Mouse (Mus musculus): Measurements from ENCODE around the gene Rag2. TPM values are rescaled to one million over a fixed set of nuclear protein-coding genes. Genes with fewer than 3 reads are reported as not detected.
A peak's percentile ranks its signal among the peaks of the same experiment; 100 is the strongest.

Gene Rag2
- polyA plus RNA-seq, 1 experiment from 2014 or later, result not detected

DNA sequence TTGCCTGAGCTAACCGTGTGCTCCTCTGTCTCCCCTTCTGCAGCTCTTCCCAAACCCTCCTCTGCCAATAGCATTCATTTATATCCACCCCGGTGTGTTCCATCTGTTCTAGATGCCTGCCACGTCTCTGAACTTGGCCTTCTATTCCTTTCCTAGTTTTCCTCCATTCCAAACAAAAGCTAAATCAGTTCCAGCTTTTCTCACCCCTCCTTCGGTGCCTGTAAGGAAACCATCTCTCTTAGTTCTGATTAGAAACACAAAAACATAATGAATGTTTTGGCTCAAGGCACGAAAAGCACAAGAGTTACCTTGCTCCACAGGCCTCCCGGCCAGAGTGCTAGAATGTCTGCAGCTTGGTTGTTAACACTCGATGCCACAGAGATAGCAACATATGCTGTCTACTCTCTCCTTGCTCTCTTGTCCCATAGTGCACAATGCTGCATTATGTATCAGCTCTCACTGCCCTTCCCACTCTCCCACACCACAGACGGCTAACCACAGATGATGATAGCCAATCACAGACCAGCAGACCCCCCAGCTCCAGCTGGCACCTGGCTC is 24.7 kb downstream of the Rag2 start, which contains the start of the genes Rag1 and B230118H07Rik:
Rag1 (minus strand) TSS at position 388 of the 558 bp plus-strand sequence.
B230118H07Rik (minus strand) TSS at position 419 of the 558 bp plus-strand sequence.
- ATAC-seq (ENCODE audit: low FRiP score, low TSS enrichment), result no peak
- no peaks in the 10 kb centered on the region for H3K27me3 ChIP-seq (ENCODE audit: insufficient read depth, low read length)
- H3K9me3 ChIP-seq (ENCODE audit: low read length), result no peaks in the 10 kb centered on the region
- 42% methylated on average over 8 of the region's 8 CpGs for WGBS
- H3K4me1 ChIP-seq (ENCODE audit: insufficient read depth, low read length), result peaks cover 4% of the 10 kb centered on the region
- H3K9ac ChIP-seq (replicated peaks; ENCODE audit: low read length), result no peak within 1 kb of the TSS
- no peak within 1 kb of the TSS for H3K4me3 ChIP-seq (ENCODE audit: low read length)
- H3K4me2 ChIP-seq (replicated peaks; ENCODE audit: low read depth, low read length), result no peak within 1 kb of the TSS
- H3K36me3 ChIP-seq (ENCODE audit: insufficient read depth, low read length), result no peaks in the 10 kb centered on the region
- no peak within 1 kb of the TSS for H3K27ac ChIP-seq (ENCODE audit: low read length)

- H3K4me2 ChIP-seq (replicated peaks; ENCODE audit: low read depth, low read length), result no peak overlapping the region
- 67% methylated on average over 1 of the region's 1 CpGs for whole genome bisulfite sequencing
- H3K27me3 ChIP-seq (ENCODE audit: insufficient read depth, low read length), result no peaks in the 10 kb centered on the region; the same call in 1 of the 2 replicates
- peaks cover 4% of the 10 kb centered on the region for H3K4me1 ChIP-seq (ENCODE audit: insufficient read depth, low read length)
- H3K36me3 ChIP-seq (ENCODE audit: insufficient read depth, low read length), result no peaks in the 10 kb centered on the region
- no peak overlapping the region for H3K4me3 ChIP-seq (ENCODE audit: low read length)
- ATAC-seq (ENCODE audit: low FRiP score, low TSS enrichment), result no peak
- no peak overlapping the region for H3K27ac ChIP-seq (ENCODE audit: low read length)
- no peaks in the 10 kb centered on the region for H3K9me3 ChIP-seq (ENCODE audit: low read length)
- no peak overlapping the region for H3K9ac ChIP-seq (replicated peaks; ENCODE audit: low read length)
These were observed 25.9 kb downstream of the Rag2 start for GRCm38 (mm10) chr2:101650446-101650845.

DNA sequence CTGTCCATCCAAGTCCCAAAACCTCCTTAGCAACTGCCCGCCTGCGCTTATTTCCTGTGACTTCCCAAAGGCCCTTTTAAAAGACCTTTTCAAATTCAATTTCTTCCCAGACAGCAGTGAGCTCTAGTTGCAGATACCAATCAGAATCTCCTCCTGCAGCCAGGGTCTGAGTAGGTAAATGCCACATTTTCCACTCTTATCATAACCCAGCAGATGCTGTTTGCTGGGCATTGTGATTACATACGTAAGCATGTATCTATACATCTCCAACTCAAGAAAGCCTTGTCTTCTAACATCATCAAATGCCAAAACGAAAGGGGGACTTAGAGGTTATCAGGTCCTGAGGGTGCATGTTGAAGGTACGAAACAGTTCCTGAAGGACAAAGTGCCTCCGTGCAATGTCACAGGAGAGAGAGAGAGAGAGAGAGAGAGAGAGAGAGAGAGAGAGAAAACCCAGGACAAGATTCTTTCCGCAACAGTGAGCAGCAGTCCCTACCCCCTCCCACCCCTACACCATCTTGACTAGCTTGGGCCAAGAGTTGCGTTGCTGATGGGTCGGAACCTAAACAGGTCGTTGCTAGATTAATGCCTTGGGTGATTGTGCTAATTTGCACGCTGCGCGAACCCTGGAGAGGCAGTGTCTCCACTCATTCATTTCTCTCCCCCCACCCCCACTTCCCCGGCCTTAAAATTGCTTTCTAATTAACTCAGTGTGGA is 27.8 kb downstream of the Rag2 start:
- Histone ChIP-seq H3K36me3 (ENCODE audit: insufficient read depth, low read length) (no peaks in the 10 kb centered on the region), H3K4me3 (ENCODE audit: low read length) (peak overlapping the region; percentile 32), H3K9me3 (ENCODE audit: low read length) (no peaks in the 10 kb centered on the region), H3K4me1 (ENCODE audit: insufficient read depth, low read length) (peaks cover 4% of the 10 kb centered on the region), H3K4me2 (replicated peaks; ENCODE audit: low read depth, low read length) (peak overlapping the region; percentile 62), H3K9ac (replicated peaks; ENCODE audit: low read length) (0 out of 2 replicates have a peak overlapping the region, but pooled peaks have one; percentile 32), H3K27me3 (ENCODE audit: insufficient read depth, low read length) (no peaks in the 10 kb centered on the region; the same call in 1 of the 2 replicates), H3K27ac (ENCODE audit: low read length) (no peak overlapping the region)
- 35% methylated on average over 14 of the region's 14 CpGs for WGBS
- ATAC-seq (ENCODE audit: low FRiP score, low TSS enrichment), result peak; percentile 58

DNA sequence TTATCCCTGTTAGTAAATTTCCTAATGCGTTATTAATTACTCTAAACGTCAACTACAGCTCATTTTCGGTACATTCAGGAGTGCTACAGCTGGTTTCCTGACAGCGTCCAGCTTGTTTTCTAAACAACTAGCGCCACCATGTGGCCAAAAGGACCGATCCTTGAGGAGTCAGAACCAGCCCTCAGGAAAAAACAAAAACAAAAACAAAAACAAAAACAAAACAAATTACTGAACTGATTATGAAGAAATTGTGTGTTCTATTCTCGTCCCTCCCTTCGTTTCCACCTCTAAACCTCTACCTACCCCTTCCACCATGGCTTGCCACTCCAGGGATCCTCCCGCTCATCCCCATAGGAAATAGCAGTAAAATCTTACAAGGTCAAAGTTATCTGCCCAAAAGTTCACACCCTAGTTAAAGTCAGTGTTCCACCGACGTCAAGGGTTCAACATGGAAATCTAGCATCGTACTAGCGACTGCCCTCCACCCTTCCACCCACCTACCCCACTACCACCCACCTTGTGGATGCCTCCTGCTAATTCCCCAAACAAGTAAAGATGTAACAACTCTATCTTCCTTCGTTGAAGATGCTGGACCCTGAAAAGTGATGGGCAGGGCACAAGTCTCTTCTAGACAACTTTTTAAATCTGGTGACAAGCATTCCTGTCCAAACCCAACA is 28.5 kb downstream of the Rag2 start:
- Histone ChIP-seq H3K4me2 (replicated peaks; ENCODE audit: low read depth, low read length) (peak overlapping the region; percentile 62), H3K36me3 (ENCODE audit: insufficient read depth, low read length) (no peaks in the 10 kb centered on the region), H3K27me3 (ENCODE audit: insufficient read depth, low read length) (no peaks in the 10 kb centered on the region; the same call in 1 of the 2 replicates), H3K4me3 (ENCODE audit: low read length) (peak overlapping the region; percentile 32), H3K27ac (ENCODE audit: low read length) (no peak overlapping the region), H3K4me1 (ENCODE audit: insufficient read depth, low read length) (peaks cover 4% of the 10 kb centered on the region), H3K9me3 (ENCODE audit: low read length) (no peaks in the 10 kb centered on the region), H3K9ac (replicated peaks; ENCODE audit: low read length) (0 out of 2 replicates have a peak overlapping the region, but pooled peaks have one; percentile 32)
- peak; percentile 69 for ATAC-seq (ENCODE audit: low FRiP score, low TSS enrichment)
- WGBS, result 17% methylated on average over 14 of the region's 14 CpGs

DNA sequence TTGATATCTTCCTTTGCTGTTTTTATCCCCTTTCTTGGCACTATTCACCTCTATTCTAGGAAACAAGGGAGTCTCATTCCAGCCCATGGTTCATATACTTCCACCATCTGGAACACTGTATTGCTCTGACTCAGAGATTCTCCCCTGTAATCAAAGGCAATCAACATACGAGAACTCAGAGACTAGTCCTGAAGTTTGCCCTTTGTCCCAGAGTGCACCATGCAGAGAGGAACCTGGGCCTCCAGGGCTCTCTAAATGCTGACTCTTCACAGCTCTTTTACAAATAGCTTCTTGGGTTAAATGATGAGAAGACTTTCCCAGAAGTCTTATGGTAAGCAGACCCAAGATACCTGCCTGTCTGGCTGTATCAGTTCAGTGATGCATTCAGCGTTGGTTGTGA is 36.0 kb downstream of the Rag2 start:
- Histone ChIP-seq H3K27ac (ENCODE audit: low read length) (no peak overlapping the region), H3K4me1 (ENCODE audit: insufficient read depth, low read length) (no peaks in the 10 kb centered on the region), H3K9ac (replicated peaks; ENCODE audit: low read length) (no peak overlapping the region), H3K27me3 (ENCODE audit: insufficient read depth, low read length) (no peaks in the 10 kb centered on the region), H3K9me3 (ENCODE audit: low read length) (no peaks in the 10 kb centered on the region), H3K4me2 (replicated peaks; ENCODE audit: low read depth, low read length) (no peak overlapping the region), H3K4me3 (ENCODE audit: low read length) (no peak overlapping the region), H3K36me3 (ENCODE audit: insufficient read depth, low read length) (no peaks in the 10 kb centered on the region)
- WGBS, result 53% methylated on average over 2 of the region's 2 CpGs
- ATAC-seq (ENCODE audit: low FRiP score, low TSS enrichment), result no peak

- Histone ChIP-seq H3K4me2 (replicated peaks; ENCODE audit: low read depth, low read length) (no peak overlapping the region), H3K27ac (ENCODE audit: low read length) (no peak overlapping the region), H3K4me1 (ENCODE audit: insufficient read depth, low read length) (no peaks in the 10 kb centered on the region), H3K9me3 (ENCODE audit: low read length) (no peaks in the 10 kb centered on the region), H3K9ac (replicated peaks; ENCODE audit: low read length) (no peak overlapping the region), H3K36me3 (ENCODE audit: insufficient read depth, low read length) (no peaks in the 10 kb centered on the region), H3K27me3 (ENCODE audit: insufficient read depth, low read length) (no peaks in the 10 kb centered on the region), H3K4me3 (ENCODE audit: low read length) (no peak overlapping the region)
- 22% methylated on average over 9 of the region's 9 CpGs for WGBS
- peak; percentile 90 for ATAC-seq (ENCODE audit: low FRiP score, low TSS enrichment)
These were observed 40.7 kb downstream of the Rag2 start for GRCm38 (mm10) chr2:101665058-101665702.

DNA sequence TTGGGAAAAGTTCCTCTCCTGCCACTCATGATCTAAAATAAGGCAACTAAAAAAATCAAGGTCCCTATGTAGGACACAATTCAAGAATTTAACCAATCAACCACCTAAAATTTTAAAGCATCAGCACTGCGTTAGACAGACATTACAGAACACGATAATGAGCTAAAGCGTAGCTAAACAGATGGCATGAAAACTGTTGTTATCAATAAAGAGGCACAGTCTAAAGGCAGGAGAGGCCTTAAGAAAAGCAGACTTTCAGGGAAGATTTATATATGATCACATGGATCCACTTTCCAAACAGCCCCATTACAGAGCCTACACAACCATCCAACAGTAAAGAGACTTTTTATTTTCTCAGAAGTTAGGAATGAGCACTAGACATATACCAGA is 41.2 kb downstream of the Rag2 start:
- Histone ChIP-seq H3K4me3 (ENCODE audit: low read length) (no peak overlapping the region), H3K9ac (replicated peaks; ENCODE audit: low read length) (no peak overlapping the region), H3K27ac (ENCODE audit: low read length) (no peak overlapping the region), H3K4me1 (ENCODE audit: insufficient read depth, low read length) (0 out of 2 replicates have a peak, but pooled peaks cover under 1% of the 10 kb centered on the region), H3K4me2 (replicated peaks; ENCODE audit: low read depth, low read length) (no peak overlapping the region), H3K27me3 (ENCODE audit: insufficient read depth, low read length) (no peaks in the 10 kb centered on the region), H3K9me3 (ENCODE audit: low read length) (no peaks in the 10 kb centered on the region), H3K36me3 (ENCODE audit: insufficient read depth, low read length) (no peaks in the 10 kb centered on the region)
- WGBS, result 90% methylated on average over 3 of the region's 3 CpGs
- no peak for ATAC-seq (ENCODE audit: low FRiP score, low TSS enrichment)

DNA sequence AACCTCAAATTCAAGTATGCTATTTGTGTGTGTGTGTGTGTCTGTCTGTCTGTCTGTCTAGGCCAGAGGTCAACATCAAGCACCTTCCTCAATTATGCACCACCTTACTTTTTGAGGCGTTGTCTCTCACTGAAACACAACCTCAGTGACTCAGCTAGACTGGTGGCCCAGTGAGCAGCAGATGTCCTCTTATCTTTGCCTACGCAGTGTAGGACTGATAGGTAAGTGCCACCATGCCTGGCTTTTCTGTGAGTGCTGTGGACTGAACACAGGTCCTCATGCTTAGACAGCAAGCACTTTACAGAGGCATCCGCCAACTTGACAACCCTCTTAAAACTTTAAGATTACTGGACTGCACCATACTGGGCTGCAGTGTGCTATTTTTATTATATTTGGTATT is 44.2 kb downstream of the Rag2 start:
- no peak for ATAC-seq (ENCODE audit: low FRiP score, low TSS enrichment)
- H3K4me2 ChIP-seq (replicated peaks; ENCODE audit: low read depth, low read length), result no peak overlapping the region
- H3K36me3 ChIP-seq (ENCODE audit: insufficient read depth, low read length), result no peaks in the 10 kb centered on the region
- H3K27ac ChIP-seq (ENCODE audit: low read length), result no peak overlapping the region
- 89% methylated on average over 3 of the region's 3 CpGs for whole genome bisulfite sequencing
- no peaks in the 10 kb centered on the region for H3K9me3 ChIP-seq (ENCODE audit: low read length)
- no peak overlapping the region for H3K9ac ChIP-seq (replicated peaks; ENCODE audit: low read length)
- no peaks in the 10 kb centered on the region for H3K27me3 ChIP-seq (ENCODE audit: insufficient read depth, low read length)
- H3K4me1 ChIP-seq (ENCODE audit: insufficient read depth, low read length), result 0 out of 2 replicates have a peak, but pooled peaks cover 3% of the 10 kb centered on the region
- no peak overlapping the region for H3K4me3 ChIP-seq (ENCODE audit: low read length)

DNA sequence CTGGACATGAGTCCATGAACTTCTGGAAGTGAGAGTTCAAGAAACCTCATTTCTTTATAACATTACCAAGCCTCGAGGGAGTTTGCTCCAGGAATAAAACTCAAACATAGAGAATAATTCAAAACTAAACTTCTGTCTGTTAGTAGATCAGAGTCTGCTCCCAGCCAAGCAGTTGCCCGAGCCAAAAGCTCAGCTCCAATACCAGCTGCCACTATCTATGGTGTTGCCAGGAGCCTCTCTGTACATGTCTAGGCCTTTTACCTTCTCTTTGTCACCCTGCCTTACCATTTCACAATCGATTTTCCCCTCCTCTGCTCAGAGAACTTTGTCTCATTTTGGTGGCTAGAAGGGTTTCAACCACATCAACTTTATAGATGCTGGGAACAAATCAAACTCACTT is 49.0 kb downstream of the Rag2 start:
- WGBS, result 72% methylated on average over 3 of the region's 3 CpGs
- Histone ChIP-seq H3K4me3 (ENCODE audit: low read length) (no peak overlapping the region), H3K36me3 (ENCODE audit: insufficient read depth, low read length) (no peaks in the 10 kb centered on the region), H3K9ac (replicated peaks; ENCODE audit: low read length) (no peak overlapping the region), H3K27ac (ENCODE audit: low read length) (no peak overlapping the region), H3K4me1 (ENCODE audit: insufficient read depth, low read length) (0 out of 2 replicates have a peak, but pooled peaks cover 3% of the 10 kb centered on the region), H3K4me2 (replicated peaks; ENCODE audit: low read depth, low read length) (no peak overlapping the region), H3K9me3 (ENCODE audit: low read length) (no peaks in the 10 kb centered on the region), H3K27me3 (ENCODE audit: insufficient read depth, low read length) (peaks cover 3% of the 10 kb centered on the region; the same call in 1 of the 2 replicates)
- no peak for ATAC-seq (ENCODE audit: low FRiP score, low TSS enrichment)

Data from kidney, embryonic 16.5 days (tissue).